Mouse (Mus musculus): Measurements from ENCODE around the gene Ammecr1. TPM values are rescaled to one million over a fixed set of nuclear protein-coding genes. Genes with fewer than 3 reads are reported as not detected.
A peak's percentile ranks its signal among the peaks of the same experiment; 100 is the strongest.

Ammecr1 gene
- total and polyA plus RNA-seq, 2 experiments from 2014 or later = 2.2 to 2.8 TPM

DNA sequence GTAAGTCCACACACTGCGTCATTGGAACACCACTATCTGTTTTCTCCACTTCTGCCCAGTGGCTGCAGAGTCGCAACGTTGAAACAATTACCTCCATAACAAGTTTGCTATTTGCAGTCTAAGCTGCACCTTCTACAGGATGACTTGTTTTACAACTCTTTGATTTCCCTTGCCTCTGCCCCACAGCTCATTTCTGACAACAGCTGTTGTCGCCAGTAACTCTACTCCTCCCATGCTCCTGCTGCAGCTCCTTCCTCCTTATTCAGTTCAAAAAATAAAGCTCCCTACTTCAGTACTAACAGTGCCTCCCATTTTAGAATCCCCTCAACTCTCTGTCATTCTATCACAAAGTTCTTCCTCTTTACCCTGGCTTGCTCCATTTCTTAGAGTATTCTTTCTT, 12.7 kb upstream of the Ammecr1 start:
- WGBS = 79% methylated on average over 4 of the region's 4 CpGs
- no peak overlapping the region for H3K9ac ChIP-seq (replicated peaks; ENCODE audit: low read length, poor library complexity, severe bottlenecking)
- no peak for TF ChIP-seq CTCF (IDR thresholded peaks at IDR 0.05)
- no peak overlapping the region for H3K4me3 ChIP-seq (ENCODE audit: low read depth, low read length)
- ATAC-seq (ENCODE audit: low FRiP score) (no peak), DNase-seq (ENCODE audit: low spot score) (no peak)
- H3K36me3 ChIP-seq (ENCODE audit: insufficient read depth, low read length) = no peaks in the 10 kb centered on the region
- no peaks in the 10 kb centered on the region for H3K27me3 ChIP-seq (ENCODE audit: insufficient read depth, low read length)
- H3K27ac ChIP-seq (ENCODE audit: low read depth, low read length) = no peak overlapping the region
- no peak overlapping the region for H3K4me2 ChIP-seq (ENCODE audit: low read depth, low read length, poor library complexity, severe bottlenecking)
- H3K9me3 ChIP-seq (ENCODE audit: low read length) = no peaks in the 10 kb centered on the region
- H3K4me1 ChIP-seq (ENCODE audit: insufficient read depth, low read length) = no peaks in the 10 kb centered on the region

GRCm38 (mm10) chrX:142972443-142972970, 6.0 kb upstream of the Ammecr1 start:
- Histone ChIP-seq H3K27ac (ENCODE audit: low read depth, low read length) (no peak overlapping the region), H3K36me3 (ENCODE audit: insufficient read depth, low read length) (no peaks in the 10 kb centered on the region), H3K4me1 (ENCODE audit: insufficient read depth, low read length) (no peaks in the 10 kb centered on the region), H3K27me3 (ENCODE audit: insufficient read depth, low read length) (peaks cover 5% of the 10 kb centered on the region; the same call in 1 of the 2 replicates), H3K4me2 (ENCODE audit: low read depth, low read length, poor library complexity, severe bottlenecking) (no peak overlapping the region), H3K9me3 (ENCODE audit: low read length) (no peaks in the 10 kb centered on the region), H3K9ac (replicated peaks; ENCODE audit: low read length, poor library complexity, severe bottlenecking) (no peak overlapping the region), H3K4me3 (ENCODE audit: low read depth, low read length) (no peak overlapping the region)
- no peak for DNase-seq (ENCODE audit: low spot score)
- ATAC-seq (ENCODE audit: low FRiP score) = no peak
- WGBS = 47% methylated on average over 7 of the region's 7 CpGs
- no peak for TF ChIP-seq CTCF (IDR thresholded peaks at IDR 0.05)

DNA sequence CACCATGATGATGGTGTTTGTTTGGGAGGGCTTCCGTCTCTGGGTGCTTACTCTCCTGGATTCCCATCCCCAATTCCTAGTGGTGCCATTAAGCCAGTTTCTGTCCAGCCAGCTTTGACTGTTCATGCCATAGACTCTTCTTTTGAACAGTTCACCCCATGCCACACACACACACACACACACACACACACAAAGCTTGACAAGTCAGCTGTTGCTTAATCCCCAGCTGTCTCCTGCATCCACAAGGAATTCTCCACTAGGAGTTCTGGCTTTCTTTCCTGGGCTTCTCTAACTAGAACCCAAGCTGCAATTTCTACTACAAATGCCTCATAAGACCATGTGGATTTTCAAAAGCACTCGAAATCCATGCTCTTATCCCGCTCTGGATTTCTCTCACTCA, 5.2 kb upstream of the Ammecr1 start:
- H3K9me3 ChIP-seq (ENCODE audit: low read length) = no peaks in the 10 kb centered on the region
- ATAC-seq (ENCODE audit: low FRiP score) = no peak
- 84% methylated on average over 3 of the region's 3 CpGs for WGBS
- DNase-seq (ENCODE audit: low spot score) = no peak
- H3K27me3 ChIP-seq (ENCODE audit: insufficient read depth, low read length) = peaks cover 5% of the 10 kb centered on the region; the same call in 1 of the 2 replicates
- no peak overlapping the region for H3K9ac ChIP-seq (replicated peaks; ENCODE audit: low read length, poor library complexity, severe bottlenecking)
- no peaks in the 10 kb centered on the region for H3K4me1 ChIP-seq (ENCODE audit: insufficient read depth, low read length)
- no peak for TF ChIP-seq CTCF (IDR thresholded peaks at IDR 0.05)
- H3K27ac ChIP-seq (ENCODE audit: low read depth, low read length) = no peak overlapping the region
- H3K36me3 ChIP-seq (ENCODE audit: insufficient read depth, low read length) = no peaks in the 10 kb centered on the region
- no peak overlapping the region for H3K4me3 ChIP-seq (ENCODE audit: low read depth, low read length)
- no peak overlapping the region for H3K4me2 ChIP-seq (ENCODE audit: low read depth, low read length, poor library complexity, severe bottlenecking)

DNA sequence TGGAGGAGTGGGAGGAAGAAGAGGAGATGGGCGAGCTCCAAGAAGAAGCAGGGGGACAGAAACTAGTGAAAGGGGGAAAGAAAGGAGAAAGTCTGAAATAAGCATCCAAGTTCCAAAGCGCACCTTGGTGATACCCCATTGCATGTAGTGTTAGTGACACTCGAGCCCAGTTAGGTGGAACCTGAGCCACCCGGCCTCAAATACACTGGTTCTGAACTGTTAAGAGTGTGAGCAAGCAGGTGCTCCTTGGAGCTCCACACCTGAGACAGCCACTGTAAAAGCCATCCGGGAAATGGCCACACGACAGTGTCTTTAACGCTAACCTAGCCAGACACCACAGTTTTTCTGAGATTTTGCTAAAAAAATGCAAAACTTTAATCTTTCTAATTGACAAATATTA, 539 bp upstream of the Ammecr1 start:
- Histone ChIP-seq H3K27me3 (ENCODE audit: insufficient read depth, low read length) (peaks cover 9% of the 10 kb centered on the region; the same call in 1 of the 2 replicates), H3K9me3 (ENCODE audit: low read length) (no peaks in the 10 kb centered on the region), H3K4me2 (ENCODE audit: low read depth, low read length, poor library complexity, severe bottlenecking) (peak overlapping the region; percentile 38), H3K4me3 (ENCODE audit: low read depth, low read length) (peak overlapping the region; percentile 56), H3K9ac (replicated peaks; ENCODE audit: low read length, poor library complexity, severe bottlenecking) (peak overlapping the region; percentile 57; the same call in 1 of the 2 replicates), H3K36me3 (ENCODE audit: insufficient read depth, low read length) (no peaks in the 10 kb centered on the region), H3K4me1 (ENCODE audit: insufficient read depth, low read length) (no peaks in the 10 kb centered on the region), H3K27ac (ENCODE audit: low read depth, low read length) (no peak overlapping the region)
- no peak for TF ChIP-seq CTCF (IDR thresholded peaks at IDR 0.05)
- DNase-seq (ENCODE audit: low spot score) (no peak), ATAC-seq (ENCODE audit: low FRiP score) (no peak)
- 46% methylated on average over 7 of the region's 7 CpGs for WGBS

GRCm38 (mm10) chrX:142965236-142966007, 1.1 kb downstream of the Ammecr1 start:
- no peak for TF ChIP-seq CTCF (IDR thresholded peaks at IDR 0.05)
- 0 out of 2 replicates have a peak, but pooled peaks have one; percentile 17 for ATAC-seq (ENCODE audit: low FRiP score)
- no peak overlapping the region for H3K27ac ChIP-seq (ENCODE audit: low read depth, low read length)

GRCm38 (mm10) chrX:142960434-142960833, 6.1 kb downstream of the Ammecr1 start:
- TF ChIP-seq CTCF (IDR thresholded peaks at IDR 0.05) = no peak
- Histone ChIP-seq H3K27ac (ENCODE audit: low read depth, low read length) (no peak overlapping the region), H3K4me3 (ENCODE audit: low read depth, low read length) (no peak overlapping the region), H3K36me3 (ENCODE audit: insufficient read depth, low read length) (no peaks in the 10 kb centered on the region), H3K4me2 (ENCODE audit: low read depth, low read length, poor library complexity, severe bottlenecking) (no peak overlapping the region), H3K9me3 (ENCODE audit: low read length) (no peaks in the 10 kb centered on the region), H3K4me1 (ENCODE audit: insufficient read depth, low read length) (no peaks in the 10 kb centered on the region), H3K27me3 (ENCODE audit: insufficient read depth, low read length) (peaks cover 5% of the 10 kb centered on the region; the same call in 1 of the 2 replicates), H3K9ac (replicated peaks; ENCODE audit: low read length, poor library complexity, severe bottlenecking) (no peak overlapping the region)
- no peak for DNase-seq (ENCODE audit: low spot score)
- ATAC-seq (ENCODE audit: low FRiP score) = no peak
- WGBS = 54% methylated on average over 2 of the region's 2 CpGs

More at GRCm38 (mm10) chrX:142965236-142966007, 1.1 kb downstream of the Ammecr1 start:
- Histone ChIP-seq H3K27me3 (ENCODE audit: insufficient read depth, low read length) (peaks cover 9% of the 10 kb centered on the region; the same call in 1 of the 2 replicates), H3K36me3 (ENCODE audit: insufficient read depth, low read length) (no peaks in the 10 kb centered on the region), H3K4me3 (ENCODE audit: low read depth, low read length) (peak overlapping the region; percentile 56), H3K4me1 (ENCODE audit: insufficient read depth, low read length) (no peaks in the 10 kb centered on the region), H3K4me2 (ENCODE audit: low read depth, low read length, poor library complexity, severe bottlenecking) (peak overlapping the region; percentile 62), H3K9ac (replicated peaks; ENCODE audit: low read length, poor library complexity, severe bottlenecking) (peak overlapping the region; percentile 57), H3K9me3 (ENCODE audit: low read length) (no peaks in the 10 kb centered on the region)
- 25% methylated on average over 23 of the region's 23 CpGs for WGBS
- DNase-seq (ENCODE audit: low spot score) = no peak
